Mouse (Mus musculus) heart, postnatal 36 days (tissue): ENCODE data around the gene Fam208a. TPM values are rescaled to one million over a fixed set of nuclear protein-coding genes. Genes with fewer than 3 reads are reported as not detected.

ENCODE experiments used
- DNase-seq, 2 experiments: peaks; one replicate each; pipeline ENCODE4 v3.0.0; 2021 to 2022
- intact Hi-C: fragments of 180-260 bp; cut with DNase I; formaldehyde crosslinking; loops from one replicate; pipeline ENCODE4 v1.15.1; 2025
- total RNA-seq, 2 experiments: library from RNA; stranded (reverse); gene quantifications; 2 replicates each; pipeline ENCODE4 v1.2.3; 2021

Fam208a gene
- total RNA-seq, 2 experiments from 2014 or later, result 11.2 to 11.4 TPM

DNA sequence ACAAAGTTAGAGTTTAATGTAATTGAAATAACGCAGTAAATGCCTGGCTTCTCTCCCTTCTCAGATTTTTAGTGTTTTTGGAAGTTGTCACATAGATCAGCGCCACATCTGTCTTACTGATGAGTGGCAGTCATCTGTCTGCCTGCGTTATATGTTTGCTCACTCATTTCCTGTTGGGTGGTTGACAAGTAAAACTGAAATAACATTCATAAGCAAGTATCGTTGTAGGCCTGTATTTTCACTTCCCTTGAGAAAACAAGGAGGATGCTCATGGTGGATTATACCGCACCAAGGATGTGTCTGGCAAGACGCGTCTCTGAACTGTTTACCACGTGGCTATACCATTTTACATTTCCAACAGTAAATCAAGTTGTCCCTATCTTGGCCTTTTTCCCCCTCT is 15.9 kb upstream of the Fam208a start:
- intact Hi-C loops, result loop anchor here (1.0 kb wide), 2 partner anchors 74 to 225 kb away; no protein-coding TSS in a partner anchor
- no peak for DNase-seq

DNA sequence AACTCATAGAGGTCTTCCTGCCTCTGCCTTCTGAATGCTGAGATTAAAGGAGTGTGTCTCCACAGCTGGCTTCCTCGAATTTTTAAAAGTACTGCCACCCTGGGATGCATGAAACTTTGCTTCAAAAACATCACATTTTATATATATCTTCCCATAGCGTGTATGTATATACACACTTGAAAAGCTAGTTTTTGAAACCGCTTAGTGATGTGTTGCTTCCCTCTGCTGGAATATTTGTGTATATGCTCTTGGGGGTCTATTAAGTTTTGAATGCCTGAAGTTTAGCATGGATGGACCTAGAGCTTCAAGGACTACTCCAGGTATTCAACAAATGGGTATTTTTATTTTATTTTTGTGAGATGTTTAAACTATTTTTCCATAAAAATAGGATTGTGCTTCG is 14.7 kb upstream of the Fam208a start:
- no peak for DNase-seq
- intact Hi-C loops, result loop anchor here (1.0 to 2.0 kb wide), 4 partner anchors 76 to 305 kb away; no protein-coding TSS in a partner anchor

DNA sequence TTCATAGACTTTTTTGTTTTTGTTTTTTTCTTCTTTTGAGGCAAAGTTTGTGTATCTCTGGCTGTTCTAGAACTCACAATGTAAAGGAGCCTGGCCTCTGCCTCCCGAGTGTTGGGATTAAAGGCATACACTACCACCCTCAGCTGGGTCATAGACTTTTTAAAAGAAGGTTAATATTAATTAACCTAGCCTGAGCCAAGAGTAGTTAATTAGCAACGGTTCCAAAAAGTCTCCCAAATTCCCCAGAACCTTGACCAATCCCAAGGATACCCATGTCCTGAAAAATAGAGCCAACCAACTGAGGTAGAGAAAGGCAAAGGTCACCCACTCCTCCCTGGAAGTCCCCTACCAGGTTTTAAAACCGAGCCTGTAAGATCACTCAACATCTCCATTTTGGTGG is 7.8 kb upstream of the Fam208a start:
- no peak for DNase-seq
- intact Hi-C loops, result loop anchor here (10.0 kb wide), 2 partner anchors 376 to 446 kb away; partner anchors contain the start of gene Appl1

DNA sequence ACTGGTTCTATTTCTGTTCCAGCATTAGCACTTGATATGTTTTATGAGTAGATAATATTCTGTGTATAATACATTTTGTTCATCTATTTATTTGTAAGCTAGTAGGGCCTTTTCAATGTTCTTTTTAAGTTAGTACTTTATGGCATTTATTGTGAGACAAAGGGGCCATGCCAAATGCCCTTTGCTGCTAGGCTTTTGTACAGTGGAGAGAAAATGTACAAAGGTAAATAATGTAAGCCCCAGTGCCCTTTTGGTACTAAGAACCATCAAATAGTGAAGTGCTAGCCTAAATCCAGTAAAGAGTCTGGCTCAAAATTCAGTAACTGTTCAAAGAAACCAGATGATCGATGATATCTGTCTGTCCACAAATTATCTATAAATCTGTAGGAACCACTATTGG is 6.3 kb upstream of the Fam208a start:
- no peak for DNase-seq
- intact Hi-C loops, result loop anchor here (10.0 kb wide), 2 partner anchors 378 to 448 kb away; partner anchors contain the start of gene Appl1

- DNase-seq, result peak; percentile 81 to 85
- intact Hi-C loops, result loop anchor here (10.0 kb wide), 2 partner anchors 384 to 454 kb away; partner anchors contain the start of gene Appl1
These were observed 508 bp downstream of the Fam208a start for GRCm38 (mm10) chr14:27428973-27429711.

- intact Hi-C loops, result no loop called here
- DNase-seq, result no peak
These were observed 1.6 kb downstream of the Fam208a start for GRCm38 (mm10) chr14:27430280-27430679.

DNA sequence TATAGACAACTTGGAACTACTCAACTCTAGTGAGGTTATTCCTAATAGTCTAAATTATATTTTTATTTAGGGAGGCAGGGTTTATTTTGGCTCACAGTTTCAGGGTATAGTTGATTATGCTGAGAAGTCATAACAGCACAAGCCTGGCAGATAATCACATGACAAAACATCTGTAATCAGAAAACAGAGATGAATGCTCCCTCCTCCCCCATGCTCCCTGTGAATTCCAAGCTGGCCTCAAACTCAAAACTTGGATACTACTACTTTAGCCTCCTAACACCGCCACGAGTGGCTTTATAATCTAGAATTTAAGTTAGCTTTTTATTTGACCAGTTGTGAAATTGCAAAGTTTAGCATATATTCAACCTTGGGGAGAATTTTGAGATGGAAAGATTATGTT is 3.4 kb downstream of the Fam208a start:
- DNase-seq, result no peak
- intact Hi-C loops, result no loop called here

GRCm38 (mm10) chr14:27436116-27436515 is 7.5 kb downstream of the Fam208a start:
- no peak for DNase-seq
- intact Hi-C loops, result no loop called here

- no peak for DNase-seq
- intact Hi-C loops, result no loop called here
These were observed 8.2 kb downstream of the Fam208a start for GRCm38 (mm10) chr14:27436826-27437225.

GRCm38 (mm10) chr14:27440921-27441320 is 12.3 kb downstream of the Fam208a start:
- intact Hi-C loops, result no loop called here
- no peak for DNase-seq

DNA sequence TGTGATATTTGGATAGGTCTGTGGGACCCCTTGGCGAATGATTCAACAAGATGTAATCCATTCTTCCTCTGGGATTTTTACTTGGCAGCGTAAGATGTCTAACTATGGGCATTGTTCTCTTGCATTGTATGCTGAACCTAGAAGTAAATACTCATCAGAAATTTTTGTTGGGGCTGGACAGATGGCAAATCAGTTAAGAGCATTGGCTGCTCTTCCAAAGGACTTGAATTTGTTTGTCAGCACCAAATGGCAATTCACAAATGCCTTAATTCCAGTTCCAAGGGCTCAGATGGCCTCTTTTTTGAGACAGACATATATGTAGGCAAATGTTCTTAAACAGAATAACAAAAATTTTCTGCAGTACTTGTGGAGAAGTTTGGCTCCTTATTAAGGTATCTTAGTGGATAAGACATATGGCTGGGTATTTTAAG is 16.2 kb downstream of the Fam208a start:
- intact Hi-C loops, result no loop called here
- no peak for DNase-seq

GRCm38 (mm10) chr14:27446963-27447362 is 18.3 kb downstream of the Fam208a start:
- intact Hi-C loops, result no loop called here
- no peak for DNase-seq

DNA sequence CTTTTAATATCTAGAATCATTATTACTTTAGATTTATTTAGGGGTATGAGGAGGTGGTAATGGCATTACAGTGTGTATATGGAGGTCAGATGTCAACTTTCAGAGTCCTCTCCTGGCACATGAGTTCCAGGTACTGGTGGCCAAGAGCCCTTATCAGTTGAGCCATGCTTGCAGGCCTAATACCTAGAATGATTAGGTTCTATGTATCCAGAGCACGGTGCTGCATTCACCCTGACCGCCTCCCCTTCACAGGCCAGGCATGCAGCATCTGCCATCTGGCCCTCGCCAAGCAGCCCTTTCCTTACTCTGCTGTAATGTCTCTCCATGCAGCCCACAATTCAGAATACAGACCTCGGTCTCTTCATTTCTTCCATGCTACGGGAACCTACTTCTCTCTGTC is 62.8 kb downstream of the Fam208a start:
- intact Hi-C loops, result no loop called here
- DNase-seq, result no peak

DNA sequence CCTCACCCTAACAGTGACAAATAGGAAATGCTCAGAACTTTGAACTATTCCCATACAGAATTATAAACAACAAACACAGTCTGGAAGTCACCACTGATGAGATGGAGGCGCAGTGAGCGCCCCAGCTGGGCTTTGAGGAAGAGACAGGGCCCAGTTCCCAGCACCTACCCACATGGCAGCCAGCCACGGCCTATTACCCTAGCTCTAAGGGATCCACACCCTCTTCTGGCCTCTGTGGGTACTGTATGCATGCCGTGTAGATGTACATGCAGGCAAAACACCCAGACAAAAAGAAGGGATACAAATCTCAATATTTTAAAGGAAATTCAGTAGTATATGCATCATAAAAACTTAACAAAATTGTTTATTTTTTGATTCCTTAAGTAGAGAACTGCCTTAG is 64.9 kb downstream of the Fam208a start:
- intact Hi-C loops, result no loop called here
- no peak for DNase-seq

- intact Hi-C loops, result no loop called here
- no peak for DNase-seq
These were observed 72.5 kb downstream of the Fam208a start for GRCm38 (mm10) chr14:27501096-27501495.

- intact Hi-C loops, result no loop called here
- DNase-seq, result peak; percentile 100
These were observed 79.4 kb downstream of the Fam208a start, which contains the start of gene Ccdc66 for GRCm38 (mm10) chr14:27507894-27508643. Gene Ccdc66, minus strand, starts transcription at chr14:27508460.

DNA sequence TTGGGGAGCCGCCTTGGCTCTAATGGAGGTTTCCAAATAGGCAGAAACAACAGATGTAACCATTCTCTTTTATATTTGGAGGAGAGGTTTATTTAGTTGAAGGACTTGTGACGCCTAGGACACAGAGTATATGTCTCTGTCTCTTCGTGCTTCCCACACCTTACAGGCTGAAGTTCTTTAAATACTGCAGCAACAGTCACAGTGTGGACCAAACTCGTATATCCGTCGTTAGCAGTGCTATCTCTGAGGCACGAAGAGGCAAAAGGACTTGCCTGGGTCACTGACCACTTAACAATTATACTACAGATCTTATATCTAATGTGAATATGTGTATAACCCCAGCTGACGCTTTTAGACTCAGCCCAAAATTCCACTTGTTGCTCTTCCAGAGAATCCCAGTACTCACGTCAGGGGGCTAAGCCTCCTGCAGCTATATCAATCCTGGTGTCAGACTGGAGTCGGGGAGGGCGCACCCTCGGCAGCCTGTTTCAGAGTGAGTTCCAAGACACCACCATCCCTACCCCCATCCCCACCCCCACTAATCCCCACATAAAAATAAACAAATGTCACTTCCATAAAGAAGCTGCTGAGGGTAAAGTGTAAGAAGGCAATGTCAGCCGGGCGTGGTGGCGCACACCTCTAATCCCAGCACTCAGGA is 80.1 kb downstream of the Fam208a start:
- intact Hi-C loops, result no loop called here

GRCm38 (mm10) chr14:27524541-27524940 is 95.9 kb downstream of the Fam208a start:
- intact Hi-C loops, result no loop called here
- DNase-seq, result no peak

More for the DNA sequence above, 80.1 kb downstream of the Fam208a start:
- DNase-seq, result no peak
